19 mouse cellular contexts compared by ENCODE assay signal in genomic region chr10:7217551-7218127, GRCm38 (mm10). TPM values are rescaled to one million over a fixed set of nuclear protein-coding genes. Genes with fewer than 3 reads are reported as not detected.
DNase-seq lines count a peak whose midpoint lies in the region; ATAC-seq and TF ChIP-seq lines count a peak whose summit lies in the region.
"Had no signal": no experiment of that assay in that cellular context is flagged by ENCODE, and none has a peak within 500 bp of the region (broad histone marks: within the 10 kb centered on the region; RNA-seq: fewer than 3 reads in every experiment).

No protein-coding gene starts in this region.

- H3K4me3 ChIP-seq in heart, embryonic 15.5 days = no peak overlapping the region
- H3K4me3 ChIP-seq in lung, postnatal 0 days (ENCODE audit: low read depth, low read length) = no peak overlapping the region
- H3K4me3 ChIP-seq: embryonic facial prominence, embryonic 10.5 days; forebrain, embryonic 13.5 days; gastrocnemius, adult 2 months; heart, embryonic 10.5 days; hindbrain, embryonic 10.5 days had no signal

- no peak overlapping the region for H3K27ac ChIP-seq in heart, embryonic 15.5 days
- no peak overlapping the region for H3K27ac ChIP-seq in lung, postnatal 0 days (ENCODE audit: low read length)
- H3K27ac ChIP-seq: embryonic facial prominence, embryonic 10.5 days; forebrain, embryonic 13.5 days; gastrocnemius, adult 2 months; heart, embryonic 10.5 days; hindbrain, embryonic 10.5 days; hindbrain, embryonic 14.5 days had no signal

- H3K4me2 ChIP-seq in heart, embryonic 15.5 days = no peak overlapping the region
- H3K4me2 ChIP-seq in lung, postnatal 0 days (replicated peaks; ENCODE audit: low read depth, low read length) = no peak overlapping the region
- H3K4me2 ChIP-seq: forebrain, embryonic 13.5 days; hindbrain, embryonic 14.5 days had no signal

- no peaks in the 10 kb centered on the region for H3K27me3 ChIP-seq in heart, embryonic 15.5 days
- H3K27me3 ChIP-seq in lung, postnatal 0 days (replicated peaks; ENCODE audit: insufficient read depth, low read length) = no peaks in the 10 kb centered on the region
- H3K27me3 ChIP-seq: CH12.LX; forebrain, embryonic 13.5 days had no signal

- no peak overlapping the region for H3K9ac ChIP-seq in heart, embryonic 15.5 days
- H3K9ac ChIP-seq in lung, postnatal 0 days (replicated peaks; ENCODE audit: low read depth) = no peak overlapping the region
- H3K9ac ChIP-seq: forebrain, embryonic 13.5 days; hindbrain, embryonic 14.5 days had no signal

- no peaks in the 10 kb centered on the region for H3K36me3 ChIP-seq in heart, embryonic 15.5 days
- H3K36me3 ChIP-seq in lung, postnatal 0 days (ENCODE audit: insufficient read depth, low read length) = no peaks in the 10 kb centered on the region
- H3K36me3 ChIP-seq: embryonic facial prominence, embryonic 10.5 days; heart, embryonic 10.5 days; hindbrain, embryonic 10.5 days had no signal

- ATAC-seq in heart, embryonic 15.5 days (replicated peaks; ENCODE audit: insufficient number of reproducible peaks, insufficient read depth, low FRiP score, low read depth) = 0 out of 2 replicates have a peak, but pooled peaks have one; percentile 10
- no peak for ATAC-seq in lung, postnatal 0 days
- ATAC-seq: forebrain, embryonic 13.5 days had no signal

- H3K4me1 ChIP-seq in heart, embryonic 15.5 days (replicated peaks) = peaks cover 12% of the 10 kb centered on the region
- H3K4me1 ChIP-seq in lung, postnatal 0 days (ENCODE audit: insufficient read depth, low read depth, low read length) = peaks cover 3% of the 10 kb centered on the region; the same call in 1 of the 2 replicates

- 64% methylated on average over 3 of the region's 3 CpGs for WGBS in heart, embryonic 15.5 days
- WGBS in lung, postnatal 0 days = 66% methylated on average over 3 of the region's 3 CpGs

- DNase-seq in heart, adult 9 months (ENCODE audit: low spot score in 2 of 2) = no peak
- DNase-seq in kidney, postnatal 36 days = peak; percentile 25 to 31
- DNase-seq in kidney, postnatal 25 days = no peak
- DNase-seq in lung, postnatal 0 days (ENCODE audit: low spot score) = peak; percentile 25
- DNase-seq in lung, postnatal 36 days = no peak
- no peak for DNase-seq in urinary bladder, postnatal 4 days (ENCODE audit: low spot score in 2 of 2)
- DNase-seq: adrenal gland, adult 8-10 months; adrenal gland, postnatal 36 days; cerebellum, adult 2 months; cerebellum, postnatal 10 days; gastrocnemius, adult 2 months; gastrocnemius, postnatal 25 days had no signal

- no peaks in the 10 kb centered on the region for H3K9me3 ChIP-seq in heart, embryonic 15.5 days (replicated peaks)
- no peaks in the 10 kb centered on the region for H3K9me3 ChIP-seq in lung, postnatal 0 days (ENCODE audit: low read length)
- H3K9me3 ChIP-seq: embryonic facial prominence, embryonic 10.5 days; forebrain, embryonic 13.5 days; heart, embryonic 10.5 days; hindbrain, embryonic 10.5 days had no signal

- no peak for TF ChIP-seq CTCF in lung, postnatal 0 days (IDR thresholded peaks at IDR 0.05)

- TF ChIP-seq EP300 in lung, postnatal 0 days (IDR thresholded peaks at IDR 0.05) = no peak

RNA-seq across cellular contexts. Expression of gene Cnksr3, which starts 5.6 kb away (rescaled TPM):
- 7.1 and 9.0 TPM in 2 replicates for polyA plus RNA-seq in heart, embryonic 15.5 days (2015; fragmentation: Nextera tagmentation; extraction: Ambion mirVana)
- 7.4 and 7.6 TPM in 2 replicates for polyA plus RNA-seq in lung, postnatal 0 days (2015; fragmentation: Nextera tagmentation; extraction: Ambion mirVana)

Comparison
In these comparisons a context has a peak if more than half of its experiments do, and no peak if none do; other contexts are left out.
1. DNase-seq: peak in kidney, postnatal 36 days (2 of 2) and lung, postnatal 0 days (single experiment); none in heart, adult 9 months (0 of 2), kidney, postnatal 25 days (0 of 2), lung, postnatal 36 days (single experiment) and urinary bladder, postnatal 4 days (0 of 2).